In the genomic region with DNA sequence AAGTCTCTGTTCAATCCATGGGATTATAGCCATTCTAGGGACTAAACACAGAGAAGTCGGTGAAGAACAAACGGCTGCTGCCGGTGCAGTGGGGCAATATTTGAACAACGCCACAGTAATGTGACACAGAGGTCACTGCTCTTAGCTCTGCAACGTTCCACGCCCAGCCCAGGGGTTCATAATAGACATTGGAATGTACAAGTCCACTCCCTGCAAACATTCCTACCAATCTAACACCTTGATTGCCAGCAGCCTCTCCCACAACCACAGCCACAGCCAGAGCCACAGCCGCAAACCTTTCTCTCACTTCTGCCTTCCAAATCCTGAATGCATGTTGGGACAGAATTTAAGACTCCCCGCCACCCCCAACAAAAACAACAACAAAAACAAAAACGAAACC, we compare ENCODE assay signal across 10 mouse cellular contexts. TPM values are rescaled to one million over a fixed set of nuclear protein-coding genes. Genes with fewer than 3 reads are reported as not detected.
DNase-seq lines count a peak whose midpoint lies in the region; ATAC-seq and TF ChIP-seq lines count a peak whose summit lies in the region.
"Had no signal": no experiment of that assay in that cellular context is flagged by ENCODE, and none has a peak within 500 bp of the region (broad histone marks: within the 10 kb centered on the region; RNA-seq: fewer than 3 reads in every experiment).

No protein-coding gene starts in this region.

- ATAC-seq in forebrain, postnatal 0 days, result no peak
- ATAC-seq in embryonic facial prominence, embryonic 15.5 days (ENCODE audit: insufficient number of reproducible peaks, low FRiP score, low TSS enrichment, low read depth), result no peak
- ATAC-seq in hindbrain, postnatal 0 days, result no peak

- no peaks in the 10 kb centered on the region for H3K4me1 ChIP-seq in forebrain, embryonic 10.5 days
- no peaks in the 10 kb centered on the region for H3K4me1 ChIP-seq in forebrain, postnatal 0 days (ENCODE audit: insufficient read depth)
- H3K4me1 ChIP-seq in embryonic facial prominence, embryonic 15.5 days, result no peaks in the 10 kb centered on the region
- no peaks in the 10 kb centered on the region for H3K4me1 ChIP-seq in hindbrain, postnatal 0 days (ENCODE audit: insufficient read depth, low read length)

- no peak overlapping the region for H3K4me2 ChIP-seq in forebrain, postnatal 0 days (ENCODE audit: low read depth)
- no peak overlapping the region for H3K4me2 ChIP-seq in embryonic facial prominence, embryonic 15.5 days (replicated peaks)
- H3K4me2 ChIP-seq in myocyte (ENCODE audit: low read depth), result peak overlapping the region; percentile 6
- H3K4me2 ChIP-seq in hindbrain, postnatal 0 days (ENCODE audit: low read depth, low read length), result no peak overlapping the region
- H3K4me2 ChIP-seq: midbrain, embryonic 11.5 days had no signal

- H3K4me3 ChIP-seq in forebrain, embryonic 10.5 days, result no peak overlapping the region
- H3K4me3 ChIP-seq in forebrain, postnatal 0 days (ENCODE audit: low read depth, low read length), result no peak overlapping the region
- H3K4me3 ChIP-seq in embryonic facial prominence, embryonic 15.5 days (replicated peaks), result no peak overlapping the region
- no peak overlapping the region for H3K4me3 ChIP-seq in myocyte
- H3K4me3 ChIP-seq in hindbrain, postnatal 0 days (ENCODE audit: low read length), result no peak overlapping the region

- TF ChIP-seq CTCF in forebrain, postnatal 0 days (IDR thresholded peaks at IDR 0.05; ENCODE audit: low read depth), result no peak
- no peak for TF ChIP-seq CTCF in hindbrain, postnatal 0 days (IDR thresholded peaks at IDR 0.05; ENCODE audit: low read depth)

- no peak overlapping the region for H3ac ChIP-seq in myocyte (ENCODE audit: control insufficient read depth, insufficient read length)

- no peak for DNase-seq in forebrain, embryonic 10.5 days (ENCODE audit: extremely low spot score, low spot score)
- DNase-seq in forebrain, postnatal 0 days, result no peak
- peak; percentile 86 for DNase-seq in large intestine, adult 2 months (ENCODE audit: low read depth, low spot score)
- no peak for DNase-seq in retina, embryonic 14.5 days (ENCODE audit: low spot score)
- no peak for DNase-seq in spleen, adult 18-20 months
- DNase-seq in hindbrain, postnatal 0 days (ENCODE audit: low spot score), result no peak
- DNase-seq: gastrocnemius, postnatal 36 days had no signal

- TF ChIP-seq POLR2A in myocyte (IDR thresholded peaks at IDR 0.05; ENCODE audit: insufficient read length, low read depth), result no peak

- no peaks in the 10 kb centered on the region for H3K9me3 ChIP-seq in forebrain, embryonic 10.5 days
- no peaks in the 10 kb centered on the region for H3K9me3 ChIP-seq in forebrain, postnatal 0 days (ENCODE audit: low read length)
- H3K9me3 ChIP-seq in embryonic facial prominence, embryonic 15.5 days (replicated peaks), result no peaks in the 10 kb centered on the region
- no peaks in the 10 kb centered on the region for H3K9me3 ChIP-seq in hindbrain, postnatal 0 days (ENCODE audit: low read length)

- no peaks in the 10 kb centered on the region for H3K27me3 ChIP-seq in forebrain, embryonic 10.5 days (ENCODE audit: poor library complexity, severe bottlenecking)
- no peaks in the 10 kb centered on the region for H3K27me3 ChIP-seq in forebrain, postnatal 0 days (ENCODE audit: insufficient read depth, low read length)
- H3K27me3 ChIP-seq in embryonic facial prominence, embryonic 15.5 days, result no peaks in the 10 kb centered on the region
- no peaks in the 10 kb centered on the region for H3K27me3 ChIP-seq in myocyte (ENCODE audit: control insufficient read depth, insufficient read depth, insufficient read length)
- H3K27me3 ChIP-seq in hindbrain, postnatal 0 days (ENCODE audit: insufficient read depth, low read length), result no peaks in the 10 kb centered on the region

- H3K9ac ChIP-seq in forebrain, postnatal 0 days, result no peak overlapping the region
- no peak overlapping the region for H3K9ac ChIP-seq in embryonic facial prominence, embryonic 15.5 days
- no peak overlapping the region for H3K9ac ChIP-seq in hindbrain, postnatal 0 days (replicated peaks; ENCODE audit: low read length)

- 0 out of 2 replicates have a peak overlapping the region, but pooled peaks have one; percentile 35 for H3K27ac ChIP-seq in forebrain, embryonic 10.5 days
- H3K27ac ChIP-seq in forebrain, postnatal 0 days (ENCODE audit: low read depth, low read length), result no peak overlapping the region
- 0 out of 2 replicates have a peak overlapping the region, but pooled peaks have one; percentile 11 for H3K27ac ChIP-seq in embryonic facial prominence, embryonic 15.5 days (replicated peaks)
- no peak overlapping the region for H3K27ac ChIP-seq in hindbrain, postnatal 0 days

- no peaks in the 10 kb centered on the region for H3K36me3 ChIP-seq in forebrain, embryonic 10.5 days (replicated peaks)
- H3K36me3 ChIP-seq in forebrain, postnatal 0 days (ENCODE audit: insufficient read depth), result no peaks in the 10 kb centered on the region
- H3K36me3 ChIP-seq in embryonic facial prominence, embryonic 15.5 days, result no peaks in the 10 kb centered on the region
- H3K36me3 ChIP-seq in myocyte (ENCODE audit: control insufficient read depth, insufficient read depth), result no peaks in the 10 kb centered on the region
- no peaks in the 10 kb centered on the region for H3K36me3 ChIP-seq in hindbrain, postnatal 0 days (ENCODE audit: insufficient read depth, low read length)

- no peaks in the 10 kb centered on the region for H3K79me2 ChIP-seq in myocyte (ENCODE audit: control insufficient read depth, insufficient read depth)

- 75% methylated on average over 9 of the region's 9 CpGs for WGBS in forebrain, embryonic 10.5 days
- WGBS in forebrain, postnatal 0 days, result 77% methylated on average over 9 of the region's 9 CpGs
- 68% methylated on average over 9 of the region's 9 CpGs for WGBS in embryonic facial prominence, embryonic 15.5 days
- 21% methylated on average over 9 of the region's 9 CpGs for WGBS in large intestine, adult 2 months
- WGBS in hindbrain, postnatal 0 days, result 83% methylated on average over 9 of the region's 9 CpGs

TF ChIP-seq in myocyte, 11 proteins besides CTCF, POLR2A, EP300 and RAD21:
- TF ChIP-seq CEBPB (IDR thresholded peaks at IDR 0.05; ENCODE audit: insufficient read depth, poor library complexity, severe bottlenecking), result no peak
- TF ChIP-seq USF1 (IDR thresholded peaks at IDR 0.05; ENCODE audit: low read depth), result no peak
- no peak for TF ChIP-seq TCF3 (IDR thresholded peaks at IDR 0.05; ENCODE audit: insufficient read length, low read depth)
- TF ChIP-seq REST (IDR thresholded peaks at IDR 0.05; ENCODE audit: insufficient read depth, insufficient read length), result no peak
- peak in 2 of 3 experiments; percentile 56 to 61 for TF ChIP-seq MYOG (IDR thresholded peaks at IDR 0.05; ENCODE audit: control insufficient read depth in 1 of 3, insufficient read depth in 1 of 3, insufficient read length in 2 of 3, low read depth in 2 of 3)
- TF ChIP-seq MYOD1 (IDR thresholded peaks at IDR 0.05; ENCODE audit: control insufficient read depth in 1 of 3, insufficient read length in 2 of 3, low read depth in 2 of 3), result peak in 1 of 3 experiments; percentile 51
- no peak for TF ChIP-seq TCF12 (IDR thresholded peaks at IDR 0.05; ENCODE audit: insufficient read depth, poor library complexity, severe bottlenecking)
- TF ChIP-seq MAX (IDR thresholded peaks at IDR 0.05; ENCODE audit: low read depth), result no peak
- TF ChIP-seq SRF (IDR thresholded peaks at IDR 0.05; ENCODE audit: control insufficient read depth, insufficient read length, low read depth), result no peak
- no peak for TF ChIP-seq E2F4 (IDR thresholded peaks at IDR 0.05; ENCODE audit: insufficient read depth)
- no peak for TF ChIP-seq POLR2AphosphoS2 (IDR thresholded peaks at IDR 0.05; ENCODE audit: insufficient read length, low read depth)

RNA-seq across cellular contexts. Expression of gene Fam241a, which starts 33.8 kb away (rescaled TPM):
- 2.2 and 2.6 TPM in 2 replicates for polyA plus RNA-seq in forebrain, embryonic 10.5 days (2016; fragmentation: Nextera tagmentation; extraction: Ambion mirVana)
- 7.4 and 15.5 TPM in 2 replicates for total RNA-seq in forebrain, postnatal 0 days (2014; rRNA removed)
- polyA plus RNA-seq in forebrain, postnatal 0 days (2015; fragmentation: Nextera tagmentation; extraction: Ambion mirVana), result 12.4 and 13.7 TPM in 2 replicates
- 10.7 and 11.9 TPM in 2 replicates for polyA plus RNA-seq in embryonic facial prominence, embryonic 15.5 days (2015; fragmentation: Nextera tagmentation; extraction: Ambion mirVana)
- polyA plus RNA-seq in large intestine, adult 2 months (2012; rRNA removed), result 2.7 and 3.1 TPM in 2 replicates
- 3.6 TPM for polyA plus RNA-seq in myocyte (2012; fragmentation: generic; extraction: Trizol)
- total RNA-seq in hindbrain, postnatal 0 days (2014; rRNA removed), result 4.5 and 6.1 TPM in 2 replicates
- 6.0 and 6.5 TPM in 2 replicates for polyA plus RNA-seq in hindbrain, postnatal 0 days (2015; fragmentation: Nextera tagmentation; extraction: Ambion mirVana)

Comparison
In these comparisons a context has a peak if more than half of its experiments do, and no peak if none do; other contexts are left out.
1. H3K27ac ChIP-seq: peak in forebrain, embryonic 10.5 days (single experiment) and embryonic facial prominence, embryonic 15.5 days (single experiment); none in forebrain, postnatal 0 days (single experiment) and hindbrain, postnatal 0 days (single experiment).